Mouse (Mus musculus) embryonic facial prominence, embryonic 12.5 days (tissue): ENCODE data around the gene Hspb8. TPM values are rescaled to one million over a fixed set of nuclear protein-coding genes. Genes with fewer than 3 reads are reported as not detected.

Experiments
- ATAC-seq: fragments of 200-750 bp; cut with Nextera tagmentation; 2 replicates; pipeline ENCODE4 v1.8.0; 2017; ENCODE audit not compliant: insufficient number of reproducible peaks, insufficient read depth, low FRiP score, low TSS enrichment
- H3K27ac ChIP-seq: fragments of 300-500 bp; sonication (generic); 2 replicates; pipeline ENCODE4 v1.5.1; 2016; ENCODE audit warnings: mild to moderate bottlenecking
- H3K27me3 ChIP-seq: fragments of 300-500 bp; sonication (generic); 2 replicates; pipeline ENCODE4 v1.6.1; 2016; ENCODE audit warnings: mild to moderate bottlenecking, moderate library complexity
- H3K36me3 ChIP-seq: fragments of 300-500 bp; sonication (generic); 2 replicates; pipeline ENCODE4 v1.6.1; 2016; ENCODE audit warnings: mild to moderate bottlenecking
- H3K4me1 ChIP-seq: fragments of 300-500 bp; sonication (generic); 2 replicates; pipeline ENCODE4 v1.6.1; 2016
- H3K4me2 ChIP-seq: fragments of 300-500 bp; sonication (generic); replicated peaks from 2 replicates; pipeline ENCODE4 v1.6.1; 2016; ENCODE audit warnings: mild to moderate bottlenecking, moderate library complexity
- H3K4me3 ChIP-seq: fragments of 300-500 bp; sonication (generic); 2 replicates; pipeline ENCODE4 v1.5.1; 2016; ENCODE audit warnings: mild to moderate bottlenecking
- H3K9ac ChIP-seq: fragments of 300-500 bp; sonication (generic); 2 replicates; pipeline ENCODE4 v1.6.1; 2016; ENCODE audit warnings: mild to moderate bottlenecking, moderate library complexity
- H3K9me3 ChIP-seq: fragments of 300-500 bp; sonication (generic); 2 replicates; pipeline ENCODE4 v1.6.1; 2016; ENCODE audit warnings: mild to moderate bottlenecking, moderate library complexity
- WGBS: fragments of 180-500 bp; shearing (Covaris S2); methylation state at CpG from one replicate; pipeline ENCODE4 v1.1.7; 2016; 5-methylcytosine and 5-hydroxymethylcytosine counted together
- polyA plus RNA-seq: library from polyadenylated mRNA; unstranded; fragments of >200 nt; fragmentation: Nextera tagmentation; extraction: Ambion mirVana; gene quantifications from 2 replicates; pipeline ENCODE4 v1.2.1, GENCODE M21; 2016

Gene Hspb8
- polyA plus RNA-seq, 1 experiment from 2014 or later: 8.1 TPM

GRCm38 (mm10) chr5:116446552-116446951 is 23.9 kb upstream of the Hspb8 start:
- H3K36me3 ChIP-seq: no peaks in the 10 kb centered on the region
- no peak overlapping the region for H3K27ac ChIP-seq
- no peak overlapping the region for H3K9ac ChIP-seq
- 36% methylated on average over 23 of the region's 23 CpGs for WGBS
- H3K27me3 ChIP-seq: peaks cover 22% of the 10 kb centered on the region
- no peaks in the 10 kb centered on the region for H3K9me3 ChIP-seq
- H3K4me2 ChIP-seq: no peak overlapping the region; the same call in 1 of the 2 replicates
- no peak overlapping the region for H3K4me3 ChIP-seq
- H3K4me1 ChIP-seq: peaks cover 15% of the 10 kb centered on the region
- ATAC-seq: no peak

GRCm38 (mm10) chr5:116445634-116446367 is 23.1 kb upstream of the Hspb8 start:
- no peak for ATAC-seq
- no peak overlapping the region for H3K4me2 ChIP-seq
- H3K9me3 ChIP-seq: no peaks in the 10 kb centered on the region
- H3K4me1 ChIP-seq: peaks cover 15% of the 10 kb centered on the region
- no peak overlapping the region for H3K9ac ChIP-seq
- 47% methylated on average over 10 of the region's 10 CpGs for WGBS
- H3K27ac ChIP-seq: no peak overlapping the region
- no peak overlapping the region for H3K4me3 ChIP-seq
- no peaks in the 10 kb centered on the region for H3K36me3 ChIP-seq
- H3K27me3 ChIP-seq: peaks cover 22% of the 10 kb centered on the region

GRCm38 (mm10) chr5:116444517-116444916 is 21.9 kb upstream of the Hspb8 start:
- H3K4me3 ChIP-seq: no peak overlapping the region
- H3K9me3 ChIP-seq: no peaks in the 10 kb centered on the region
- H3K9ac ChIP-seq: no peak overlapping the region
- no peaks in the 10 kb centered on the region for H3K36me3 ChIP-seq
- 50% methylated on average over 27 of the region's 27 CpGs for WGBS
- H3K4me2 ChIP-seq: no peak overlapping the region
- H3K4me1 ChIP-seq: peaks cover 15% of the 10 kb centered on the region
- H3K27me3 ChIP-seq: peaks cover 18% of the 10 kb centered on the region
- H3K27ac ChIP-seq: no peak overlapping the region
- no peak for ATAC-seq

GRCm38 (mm10) chr5:116443459-116443940 is 20.8 kb upstream of the Hspb8 start:
- H3K4me2 ChIP-seq: no peak overlapping the region
- peaks cover 15% of the 10 kb centered on the region for H3K27me3 ChIP-seq
- H3K4me1 ChIP-seq: peaks cover 8% of the 10 kb centered on the region
- no peaks in the 10 kb centered on the region for H3K36me3 ChIP-seq
- ATAC-seq: no peak
- no peak overlapping the region for H3K4me3 ChIP-seq
- H3K9me3 ChIP-seq: no peaks in the 10 kb centered on the region
- no peak overlapping the region for H3K27ac ChIP-seq
- WGBS: 76% methylated on average over 8 of the region's 8 CpGs
- no peak overlapping the region for H3K9ac ChIP-seq

- no peak for ATAC-seq
- Histone ChIP-seq H3K4me3 (no peak overlapping the region), H3K4me2 (no peak overlapping the region), H3K9ac (no peak overlapping the region), H3K27me3 (peaks cover 15% of the 10 kb centered on the region), H3K36me3 (no peaks in the 10 kb centered on the region), H3K9me3 (no peaks in the 10 kb centered on the region), H3K27ac (no peak overlapping the region), H3K4me1 (peaks cover 8% of the 10 kb centered on the region)
- 64% methylated on average over 7 of the region's 7 CpGs for WGBS
Measured at GRCm38 (mm10) chr5:116442697-116443458, 20.2 kb upstream of the Hspb8 start.

- peaks cover 4% of the 10 kb centered on the region for H3K27me3 ChIP-seq
- 79% methylated on average over 4 of the region's 4 CpGs for WGBS
Measured at GRCm38 (mm10) chr5:116440251-116440650, 17.6 kb upstream of the Hspb8 start.

GRCm38 (mm10) chr5:116438328-116438727 is 15.7 kb upstream of the Hspb8 start:
- Histone ChIP-seq H3K9me3 (no peaks in the 10 kb centered on the region), H3K36me3 (no peaks in the 10 kb centered on the region), H3K27ac (no peak overlapping the region), H3K4me1 (peaks cover 3% of the 10 kb centered on the region; the same call in 1 of the 2 replicates), H3K4me3 (no peak overlapping the region), H3K27me3 (no peaks in the 10 kb centered on the region), H3K4me2 (no peak overlapping the region), H3K9ac (no peak overlapping the region)
- 38% methylated on average over 4 of the region's 4 CpGs for WGBS
- ATAC-seq: no peak

More at GRCm38 (mm10) chr5:116440251-116440650, 17.6 kb upstream of the Hspb8 start:
- ATAC-seq: no peak
- H3K4me3 ChIP-seq: no peak overlapping the region
- H3K27ac ChIP-seq: no peak overlapping the region
- no peak overlapping the region for H3K9ac ChIP-seq
- no peaks in the 10 kb centered on the region for H3K36me3 ChIP-seq
- H3K4me1 ChIP-seq: no peaks in the 10 kb centered on the region
- no peaks in the 10 kb centered on the region for H3K9me3 ChIP-seq
- H3K4me2 ChIP-seq: no peak overlapping the region

GRCm38 (mm10) chr5:116436117-116436516 is 13.5 kb upstream of the Hspb8 start:
- Histone ChIP-seq H3K27me3 (no peaks in the 10 kb centered on the region), H3K4me2 (no peak overlapping the region), H3K9ac (no peak overlapping the region), H3K36me3 (no peaks in the 10 kb centered on the region), H3K9me3 (no peaks in the 10 kb centered on the region), H3K27ac (no peak overlapping the region), H3K4me1 (peaks cover 3% of the 10 kb centered on the region; the same call in 1 of the 2 replicates), H3K4me3 (no peak overlapping the region)
- no peak for ATAC-seq

GRCm38 (mm10) chr5:116434976-116435850 is 12.5 kb upstream of the Hspb8 start:
- no peak overlapping the region for H3K9ac ChIP-seq
- H3K4me2 ChIP-seq: no peak overlapping the region
- 56% methylated on average over 13 of the region's 13 CpGs for WGBS
- H3K9me3 ChIP-seq: no peaks in the 10 kb centered on the region
- H3K36me3 ChIP-seq: no peaks in the 10 kb centered on the region
- H3K27me3 ChIP-seq: no peaks in the 10 kb centered on the region
- no peak overlapping the region for H3K4me3 ChIP-seq
- H3K27ac ChIP-seq: no peak overlapping the region
- peak; percentile 5; the same call in 1 of the 2 replicates for ATAC-seq
- peaks cover 3% of the 10 kb centered on the region; the same call in 1 of the 2 replicates for H3K4me1 ChIP-seq

GRCm38 (mm10) chr5:116432871-116433270 is 10.2 kb upstream of the Hspb8 start:
- no peak overlapping the region for H3K4me2 ChIP-seq
- H3K9me3 ChIP-seq: no peaks in the 10 kb centered on the region
- no peaks in the 10 kb centered on the region for H3K27me3 ChIP-seq
- no peak overlapping the region for H3K27ac ChIP-seq
- no peaks in the 10 kb centered on the region for H3K36me3 ChIP-seq
- H3K4me3 ChIP-seq: no peak overlapping the region
- 32% methylated on average over 7 of the region's 7 CpGs for WGBS
- H3K9ac ChIP-seq: no peak overlapping the region
- no peak for ATAC-seq
- H3K4me1 ChIP-seq: peaks cover 3% of the 10 kb centered on the region; the same call in 1 of the 2 replicates

GRCm38 (mm10) chr5:116426701-116427100 is 4.0 kb upstream of the Hspb8 start:
- no peak for ATAC-seq

More at GRCm38 (mm10) chr5:116426701-116427100, 4.0 kb upstream of the Hspb8 start:
- Histone ChIP-seq H3K4me2 (no peak overlapping the region), H3K27me3 (no peaks in the 10 kb centered on the region; the same call in 1 of the 2 replicates), H3K9ac (no peak overlapping the region), H3K27ac (no peak overlapping the region), H3K9me3 (no peaks in the 10 kb centered on the region), H3K4me1 (peaks cover 11% of the 10 kb centered on the region), H3K36me3 (no peaks in the 10 kb centered on the region), H3K4me3 (no peak overlapping the region)
- 77% methylated on average over 2 of the region's 2 CpGs for WGBS
